Mouse (Mus musculus): ENCODE data around the gene Ccdc88a.

Ccdc88a gene

GRCm38 (mm10) chr11:29373396-29374273 lies at the start of gene Ccdc88a:
Ccdc88a (plus strand) TSS chr11:29373658.
- DNase-seq: peak; percentile 92

- no peak for DNase-seq
Observed at GRCm38 (mm10) chr11:29335505-29335904, 38.0 kb upstream of the Ccdc88a start.

GRCm38 (mm10) chr11:29341259-29341658 lies 32.2 kb upstream of the Ccdc88a start:
- DNase-seq: no peak

- no peak for DNase-seq
Observed at GRCm38 (mm10) chr11:29344891-29345657, 28.4 kb upstream of the Ccdc88a start.

- no peak for DNase-seq
Observed at GRCm38 (mm10) chr11:29345673-29346286, 27.7 kb upstream of the Ccdc88a start.

GRCm38 (mm10) chr11:29350891-29351290 lies 22.6 kb upstream of the Ccdc88a start:
- DNase-seq: peak; percentile 78

GRCm38 (mm10) chr11:29352214-29352613 lies 21.2 kb upstream of the Ccdc88a start:
- peak; percentile 58 for DNase-seq

- no peak for DNase-seq
Observed at GRCm38 (mm10) chr11:29368161-29368560, 5.3 kb upstream of the Ccdc88a start.

GRCm38 (mm10) chr11:29373050-29373395 lies 435 bp upstream of the Ccdc88a start:
- DNase-seq: no peak

- no peak for DNase-seq
Observed at GRCm38 (mm10) chr11:29374274-29374656, 807 bp downstream of the Ccdc88a start.

- DNase-seq: no peak
Observed at GRCm38 (mm10) chr11:29376635-29377034, 3.2 kb downstream of the Ccdc88a start.

- DNase-seq: no peak
Observed at GRCm38 (mm10) chr11:29378751-29379150, 5.3 kb downstream of the Ccdc88a start.

GRCm38 (mm10) chr11:29383493-29383892 lies 10.0 kb downstream of the Ccdc88a start:
- DNase-seq: no peak

GRCm38 (mm10) chr11:29384001-29384400 lies 10.5 kb downstream of the Ccdc88a start:
- DNase-seq: no peak

- DNase-seq: no peak
Observed at GRCm38 (mm10) chr11:29384617-29385016, 11.2 kb downstream of the Ccdc88a start.

- DNase-seq: no peak
Observed at GRCm38 (mm10) chr11:29389913-29390312, 16.5 kb downstream of the Ccdc88a start.

GRCm38 (mm10) chr11:29395135-29395746 lies 21.8 kb downstream of the Ccdc88a start:
- no peak for DNase-seq

GRCm38 (mm10) chr11:29400374-29400773 lies 26.9 kb downstream of the Ccdc88a start:
- no peak for DNase-seq

GRCm38 (mm10) chr11:29406292-29406691 lies 32.8 kb downstream of the Ccdc88a start:
- no peak for DNase-seq

- DNase-seq: no peak
Observed at GRCm38 (mm10) chr11:29423496-29423895, 50.0 kb downstream of the Ccdc88a start.

GRCm38 (mm10) chr11:29428774-29429173 lies 55.3 kb downstream of the Ccdc88a start:
- DNase-seq: peak; percentile 44

GRCm38 (mm10) chr11:29431011-29431410 lies 57.6 kb downstream of the Ccdc88a start:
- no peak for DNase-seq

GRCm38 (mm10) chr11:29448741-29449140 lies 75.3 kb downstream of the Ccdc88a start:
- DNase-seq: no peak

All from cerebellum, adult 9-11 months (tissue).